In genomic region chr13:45961871-45962630, GRCm38 (mm10) we compare ENCODE assay signal across 8 mouse cellular contexts. TPM values are rescaled to one million over a fixed set of nuclear protein-coding genes. Genes with fewer than 3 reads are reported as not detected.
DNase-seq lines count a peak whose midpoint lies in the region; ATAC-seq and TF ChIP-seq lines count a peak whose summit lies in the region.

No protein-coding gene starts in this region.

- no peaks in the 10 kb centered on the region for H3K36me3 ChIP-seq in heart, embryonic 16.5 days (ENCODE audit: control insufficient read depth, insufficient read depth)
- H3K36me3 ChIP-seq in midbrain, embryonic 10.5 days: no peaks in the 10 kb centered on the region
- H3K36me3 ChIP-seq in thymus, adult 2 months (ENCODE audit: control insufficient read depth, insufficient read depth, low read length): no peaks in the 10 kb centered on the region

- intact Hi-C loops in gastrocnemius, adult 2 months (cut with DNase I): loop anchor here (2.0 to 10.0 kb wide), 5 partner anchors 89 to 390 kb away; no protein-coding TSS in a partner anchor
- intact Hi-C loops in gastrocnemius, postnatal 36 days (cut with DNase I): loop anchor here (5.0 kb wide), 2 partner anchors 40 to 90 kb away; no protein-coding TSS in a partner anchor

- no peak for ATAC-seq in heart, embryonic 16.5 days (replicated peaks; ENCODE audit: extremely low read depth, insufficient read depth, low FRiP score)

- peak overlapping the region; percentile 44; the same call in 1 of the 2 replicates for H3K9ac ChIP-seq in heart, embryonic 16.5 days (ENCODE audit: low read length)

- H3K4me2 ChIP-seq in heart, embryonic 16.5 days (ENCODE audit: low read depth, low read length): peak overlapping the region; percentile 90

- H3K4me1 ChIP-seq in heart, embryonic 16.5 days (ENCODE audit: control insufficient read depth, insufficient read depth, low read length): peaks cover 44% of the 10 kb centered on the region
- peaks cover 63% of the 10 kb centered on the region for H3K4me1 ChIP-seq in midbrain, embryonic 10.5 days
- H3K4me1 ChIP-seq in thymus, adult 2 months (replicated peaks; ENCODE audit: control insufficient read depth, insufficient read depth, low read length): peaks cover 10% of the 10 kb centered on the region

- H3K4me3 ChIP-seq in gastrocnemius, adult 2 months: peak overlapping the region; percentile 80
- peak overlapping the region; percentile 79 for H3K4me3 ChIP-seq in heart, embryonic 16.5 days (ENCODE audit: low read length)
- peak overlapping the region; percentile 91; the same call in 1 of the 2 replicates for H3K4me3 ChIP-seq in midbrain, embryonic 10.5 days
- H3K4me3 ChIP-seq in thymus, adult 2 months (ENCODE audit: control insufficient read depth, insufficient read depth, low read length): no peak overlapping the region

- no peaks in the 10 kb centered on the region for H3K27me3 ChIP-seq in heart, embryonic 16.5 days (ENCODE audit: control insufficient read depth, insufficient read depth, low read length)
- H3K27me3 ChIP-seq in midbrain, embryonic 10.5 days (ENCODE audit: low read depth, poor library complexity, severe bottlenecking): peaks cover 53% of the 10 kb centered on the region
- H3K27me3 ChIP-seq in thymus, adult 2 months (ENCODE audit: control insufficient read depth, insufficient read depth, low read length): no peaks in the 10 kb centered on the region; the same call in 1 of the 2 replicates

- peak overlapping the region; percentile 99 for H3K27ac ChIP-seq in gastrocnemius, adult 2 months
- peak overlapping the region; percentile 90 for H3K27ac ChIP-seq in heart, embryonic 16.5 days (ENCODE audit: low read length)
- 0 out of 2 replicates have a peak overlapping the region, but pooled peaks have one; percentile 3 for H3K27ac ChIP-seq in midbrain, embryonic 10.5 days (replicated peaks)
- H3K27ac ChIP-seq in thymus, adult 2 months (ENCODE audit: control insufficient read depth, insufficient read depth, low read length): no peak overlapping the region

- DNase-seq in gastrocnemius, adult 2 months: no peak
- no peak for DNase-seq in gastrocnemius, postnatal 36 days
- peak; percentile 54 for DNase-seq in 3T3-L1 (ENCODE audit: low read depth, low spot score)
- peak; percentile 19 for DNase-seq in c-Kit-positive CD71-negative TER-119-negative erythroid progenitor cells, embryonic 14.5 days (ENCODE audit: low read depth)
- peak; percentile 51 for DNase-seq in midbrain, embryonic 10.5 days (ENCODE audit: low spot score)
- no peak for DNase-seq in thymus, adult 2 months
- no peak for DNase-seq in layer of hippocampus, adult 8-10 months (ENCODE audit: low spot score in 2 of 2)

- 44% methylated on average over 9 of the region's 9 CpGs for WGBS in heart, embryonic 16.5 days
- WGBS in midbrain, embryonic 10.5 days: 5% methylated on average over 9 of the region's 9 CpGs
- 71% methylated on average over 9 of the region's 9 CpGs for WGBS in thymus, adult 2 months

- TF ChIP-seq POLR2A in thymus, adult 2 months (IDR thresholded peaks at IDR 0.05; ENCODE audit: control insufficient read depth, extremely low read depth, insufficient read depth, low read length, poor library complexity): no peak

- TF ChIP-seq CTCF in gastrocnemius, adult 2 months (IDR thresholded peaks at IDR 0.05): peak; percentile 20; the same call in 1 of the 2 replicates
- TF ChIP-seq CTCF in thymus, adult 2 months (IDR thresholded peaks at IDR 0.05; ENCODE audit: borderline replicate concordance, control insufficient read depth, extremely low read depth, insufficient read depth, low read length, poor library complexity): no peak

- no peaks in the 10 kb centered on the region for H3K9me3 ChIP-seq in heart, embryonic 16.5 days (replicated peaks; ENCODE audit: control insufficient read depth, low read length)
- H3K9me3 ChIP-seq in midbrain, embryonic 10.5 days (replicated peaks): no peaks in the 10 kb centered on the region

RNA-seq across cellular contexts. Expression of gene Atxn1, which starts 2.8 kb away (rescaled TPM):
- 10 to 100 TPM; 40.4 to 56.3 TPM for total RNA-seq in gastrocnemius, adult 2 months (2021)
- 10 to 100 TPM; 33.7 to 39.7 TPM for total RNA-seq in gastrocnemius, postnatal 36 days (2021)
- polyA plus RNA-seq in heart, embryonic 16.5 days (2015; fragmentation: Nextera tagmentation; extraction: Ambion mirVana): 7.2 and 7.7 TPM in 2 replicates
- polyA plus RNA-seq in midbrain, embryonic 10.5 days (2016; fragmentation: Nextera tagmentation; extraction: Ambion mirVana): 1.3 and 2.2 TPM in 2 replicates
- 13.5 and 17.5 TPM in 2 replicates for polyA plus RNA-seq in thymus, adult 2 months (2012; rRNA removed)
- total RNA-seq in layer of hippocampus, adult 8-10 months (2022): 100 to 1,000 TPM; 123 to 159 (median 132) TPM

Comparison
In these comparisons a context has a peak if more than half of its experiments do, and no peak if none do; other contexts are left out.
1. DNase-seq: peak in 3T3-L1 (single experiment), c-Kit-positive CD71-negative TER-119-negative erythroid progenitor cells, embryonic 14.5 days (single experiment) and midbrain, embryonic 10.5 days (single experiment); none in gastrocnemius, adult 2 months (single experiment), gastrocnemius, postnatal 36 days (0 of 2), thymus, adult 2 months (single experiment) and layer of hippocampus, adult 8-10 months (0 of 2).